Mouse (Mus musculus) midbrain, embryonic 12.5 days (tissue): ENCODE results near the gene Retreg3. TPM values are rescaled to one million over a fixed set of nuclear protein-coding genes. Genes with fewer than 3 reads are reported as not detected.

Experiments
- ATAC-seq: fragments of 200-750 bp; cut with Nextera tagmentation; 2 replicates; pipeline ENCODE4 v1.8.0; 2017; ENCODE audit warnings: low read depth, moderate TSS enrichment, moderate library complexity; ENCODE audit not compliant: low FRiP score
- H3K27ac ChIP-seq: fragments of 300-500 bp; sonication (generic); replicated peaks from 2 replicates; pipeline ENCODE4 v1.5.1; 2016; ENCODE audit warnings: mild to moderate bottlenecking
- H3K27me3 ChIP-seq: fragments of 300-500 bp; sonication (generic); 2 replicates; pipeline ENCODE4 v1.6.1; 2016; ENCODE audit warnings: mild to moderate bottlenecking
- H3K36me3 ChIP-seq: fragments of 300-500 bp; sonication (generic); 2 replicates; pipeline ENCODE4 v1.6.1; 2016
- H3K4me1 ChIP-seq: fragments of 300-500 bp; sonication (generic); 2 replicates; pipeline ENCODE4 v1.6.1; 2016
- H3K4me2 ChIP-seq: fragments of 300-500 bp; sonication (generic); replicated peaks from 2 replicates; pipeline ENCODE4 v1.6.1; 2016; ENCODE audit warnings: mild to moderate bottlenecking, moderate library complexity
- H3K4me3 ChIP-seq: fragments of 300-500 bp; sonication (generic); 2 replicates; pipeline ENCODE4 v1.5.1; 2016; ENCODE audit warnings: mild to moderate bottlenecking
- H3K9ac ChIP-seq: fragments of 300-500 bp; sonication (generic); replicated peaks from 2 replicates; pipeline ENCODE4 v1.6.1; 2016; ENCODE audit warnings: mild to moderate bottlenecking, moderate library complexity
- H3K9me3 ChIP-seq: fragments of 300-500 bp; sonication (generic); 2 replicates; pipeline ENCODE4 v1.6.1; 2016; ENCODE audit warnings: mild to moderate bottlenecking
- WGBS: fragments of 180-500 bp; shearing (Covaris S2); methylation state at CpG from one replicate; pipeline ENCODE4 v1.1.7; 2016; 5-methylcytosine and 5-hydroxymethylcytosine counted together
- microRNA-seq: library from miRNA; unstranded; fragments of <30 nt; microRNA quantifications from one replicate; pipeline ENCODE4, GENCODE M21; 2017
- polyA plus RNA-seq: library from polyadenylated mRNA; unstranded; fragments of >200 nt; fragmentation: Nextera tagmentation; extraction: Ambion mirVana; gene quantifications from 2 replicates; pipeline ENCODE4 v1.2.1, GENCODE M21; 2016

The Retreg3 gene
- polyA plus RNA-seq, 1 experiment from 2014 or later = 23.1 TPM

DNA sequence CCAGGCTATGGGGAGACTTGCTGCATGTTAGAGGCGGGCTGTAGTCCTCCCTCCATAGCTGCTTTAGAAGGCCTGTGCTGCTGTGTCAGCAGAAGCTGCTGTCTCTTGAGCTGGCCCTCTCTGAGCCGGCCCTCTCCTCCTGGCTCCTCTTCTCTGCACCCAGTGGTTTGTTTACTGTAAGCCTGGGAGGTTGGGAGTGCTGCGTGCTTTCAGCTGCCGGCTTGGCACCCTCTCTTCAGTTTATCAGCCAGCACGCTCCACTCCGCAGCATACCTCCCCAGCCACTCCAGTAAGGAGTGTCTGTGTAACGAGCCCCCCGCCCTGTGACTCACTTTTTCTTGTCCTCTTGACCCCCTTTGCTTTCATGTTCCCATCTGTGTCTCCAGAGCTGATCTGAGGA is 62.8 kb downstream of the Retreg3 start:
- WGBS = 64% methylated on average over 8 of the region's 8 CpGs
- Histone ChIP-seq H3K27ac (no peak overlapping the region), H3K9me3 (no peaks in the 10 kb centered on the region), H3K27me3 (no peaks in the 10 kb centered on the region), H3K36me3 (peaks cover 81% of the 10 kb centered on the region), H3K4me1 (no peaks in the 10 kb centered on the region), H3K9ac (no peak overlapping the region), H3K4me2 (no peak overlapping the region), H3K4me3 (no peak overlapping the region)
- ATAC-seq = no peak

DNA sequence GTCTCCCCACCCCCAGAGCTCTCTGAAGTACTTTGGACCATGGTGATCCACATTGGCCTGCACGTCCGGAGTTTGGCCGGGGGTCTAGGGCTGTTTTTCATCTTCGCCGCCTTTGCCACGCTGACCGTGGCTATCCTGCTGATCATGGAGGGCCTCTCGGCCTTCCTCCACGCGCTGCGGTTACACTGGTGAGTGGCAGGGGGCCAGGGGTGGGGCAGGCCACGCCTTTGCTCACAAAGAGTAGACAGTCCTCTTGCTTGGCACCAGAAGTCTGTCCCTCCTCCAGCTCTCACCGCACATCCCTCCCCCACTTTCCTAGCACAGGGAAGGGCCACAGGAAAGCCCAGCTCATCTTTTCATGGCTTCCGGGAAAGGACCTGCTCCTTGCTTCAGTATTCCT is 64.3 kb downstream of the Retreg3 start:
- peaks cover 81% of the 10 kb centered on the region for H3K36me3 ChIP-seq
- no peak overlapping the region for H3K4me3 ChIP-seq
- WGBS = 85% methylated on average over 14 of the region's 14 CpGs
- ATAC-seq = no peak
- no peak overlapping the region for H3K9ac ChIP-seq
- H3K9me3 ChIP-seq = no peaks in the 10 kb centered on the region
- no peak overlapping the region for H3K4me2 ChIP-seq
- H3K4me1 ChIP-seq = no peaks in the 10 kb centered on the region
- no peak overlapping the region for H3K27ac ChIP-seq
- no peaks in the 10 kb centered on the region for H3K27me3 ChIP-seq

DNA sequence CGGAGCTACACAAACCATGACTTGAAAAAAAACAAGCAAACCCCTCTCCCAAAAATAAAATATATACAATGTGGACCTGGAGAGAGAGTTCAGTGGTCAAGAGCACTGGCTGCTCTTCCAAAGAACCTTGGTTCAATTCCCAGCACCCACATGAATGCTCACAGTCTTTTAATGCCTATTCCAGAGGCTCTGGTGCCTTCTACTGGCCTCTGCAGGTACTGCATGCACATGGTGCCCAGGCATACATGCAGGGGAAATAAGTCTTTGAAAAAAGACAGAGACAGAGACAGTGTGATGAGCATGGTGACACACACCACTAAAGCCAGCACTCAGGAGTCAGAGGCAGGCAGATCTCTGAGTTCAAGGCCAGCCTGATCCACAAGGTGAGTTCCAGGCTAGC is 65.7 kb downstream of the Retreg3 start:
- H3K27ac ChIP-seq = no peak overlapping the region
- H3K27me3 ChIP-seq = no peaks in the 10 kb centered on the region
- H3K9ac ChIP-seq = no peak overlapping the region
- 95% methylated on average over 1 of the region's 1 CpGs for whole genome bisulfite sequencing
- H3K36me3 ChIP-seq = peaks cover 81% of the 10 kb centered on the region
- H3K4me1 ChIP-seq = no peaks in the 10 kb centered on the region
- no peak overlapping the region for H3K4me3 ChIP-seq
- no peaks in the 10 kb centered on the region for H3K9me3 ChIP-seq
- H3K4me2 ChIP-seq = no peak overlapping the region
- ATAC-seq = no peak

DNA sequence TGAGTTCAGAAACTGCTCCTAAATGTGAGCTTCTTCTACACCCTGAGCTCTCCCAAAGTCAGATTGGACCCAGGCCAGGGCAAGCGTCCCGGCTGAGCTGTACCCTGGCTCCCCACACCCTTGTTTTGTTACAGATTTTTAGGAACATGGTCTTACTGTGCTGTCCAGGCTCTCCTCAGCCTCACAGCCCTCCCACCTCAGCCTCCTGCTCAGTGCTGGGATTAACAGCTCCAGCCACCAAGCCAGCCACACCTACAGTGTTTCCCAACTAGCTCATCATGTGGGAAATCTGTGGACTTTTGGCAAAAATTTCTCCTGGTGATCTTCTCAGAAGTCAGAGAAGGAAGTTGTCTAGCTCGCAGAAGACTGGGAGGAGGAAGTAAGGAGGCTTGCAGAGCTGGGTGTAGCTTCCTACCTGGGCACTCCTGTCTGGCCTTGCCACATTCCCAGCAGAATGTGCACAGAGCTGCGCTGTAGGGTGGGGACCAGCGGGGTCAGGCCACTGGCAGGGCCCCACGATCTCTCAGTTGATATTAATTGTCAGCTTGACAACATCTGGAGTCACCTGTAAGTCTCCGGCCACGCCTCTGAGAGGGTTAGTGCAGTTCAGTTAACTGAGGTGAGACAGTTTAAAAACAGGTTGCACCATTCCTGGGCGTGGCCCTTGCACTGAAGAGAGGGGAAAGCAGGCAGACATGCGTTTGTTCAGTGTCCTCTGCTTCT is 66.8 kb downstream of the Retreg3 start:
- Histone ChIP-seq H3K27me3 (no peaks in the 10 kb centered on the region), H3K9ac (no peak overlapping the region), H3K36me3 (peaks cover 84% of the 10 kb centered on the region), H3K27ac (no peak overlapping the region), H3K4me3 (no peak overlapping the region), H3K9me3 (no peaks in the 10 kb centered on the region), H3K4me1 (no peaks in the 10 kb centered on the region), H3K4me2 (no peak overlapping the region)
- ATAC-seq = no peak
- WGBS = 93% methylated on average over 10 of the region's 10 CpGs

DNA sequence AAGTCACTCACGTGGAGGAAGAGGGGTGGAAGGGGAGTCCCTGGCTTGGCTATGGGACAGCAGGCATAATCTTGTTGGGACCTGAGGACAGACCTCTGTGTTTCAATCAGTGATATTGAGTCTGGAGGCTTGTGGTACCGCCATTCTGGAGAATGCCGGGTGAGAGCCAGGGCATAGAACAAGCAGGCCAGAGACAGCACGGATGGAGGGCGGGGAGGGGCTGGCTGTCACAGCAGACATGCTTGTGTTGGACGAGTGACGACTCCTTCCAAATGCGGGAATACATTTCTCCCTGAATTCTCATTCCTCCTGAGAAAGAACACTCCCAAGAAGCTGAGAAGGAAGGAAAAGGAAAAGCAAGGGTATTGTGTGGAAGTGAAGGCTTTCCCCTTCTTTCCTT is 68.1 kb downstream of the Retreg3 start:
- H3K4me2 ChIP-seq = no peak overlapping the region
- no peak overlapping the region for H3K27ac ChIP-seq
- no peaks in the 10 kb centered on the region for H3K27me3 ChIP-seq
- H3K9me3 ChIP-seq = no peaks in the 10 kb centered on the region
- no peak overlapping the region for H3K9ac ChIP-seq
- H3K4me1 ChIP-seq = no peaks in the 10 kb centered on the region
- WGBS = 88% methylated on average over 8 of the region's 8 CpGs
- no peak for ATAC-seq
- peaks cover 89% of the 10 kb centered on the region for H3K36me3 ChIP-seq
- H3K4me3 ChIP-seq = no peak overlapping the region

DNA sequence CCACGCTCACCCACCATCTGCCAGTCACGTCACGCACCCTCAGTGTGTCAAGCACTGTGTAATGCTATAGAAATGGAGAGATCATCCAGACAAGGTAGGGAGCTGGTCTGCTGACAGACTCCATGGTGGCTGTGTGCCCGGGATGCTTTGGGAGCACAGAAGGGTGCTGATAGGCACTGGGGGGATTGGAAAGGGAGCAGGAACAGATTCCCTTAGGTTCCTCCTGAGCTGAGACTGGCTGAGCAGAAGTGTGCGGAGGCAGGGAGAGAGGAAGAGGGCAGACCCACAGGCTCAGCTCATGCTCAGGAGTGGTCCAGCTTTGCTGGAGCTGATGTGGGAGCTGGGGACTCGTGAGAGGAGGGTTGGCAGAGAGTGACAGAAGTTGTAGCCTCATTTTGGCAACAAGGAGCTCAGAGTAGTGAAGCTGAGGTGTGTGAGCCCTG is 68.6 kb downstream of the Retreg3 start:
- H3K27me3 ChIP-seq = no peaks in the 10 kb centered on the region
- no peak overlapping the region for H3K4me3 ChIP-seq
- H3K9ac ChIP-seq = no peak overlapping the region
- peaks cover 91% of the 10 kb centered on the region for H3K36me3 ChIP-seq
- no peak for ATAC-seq
- H3K27ac ChIP-seq = no peak overlapping the region
- H3K9me3 ChIP-seq = no peaks in the 10 kb centered on the region
- no peaks in the 10 kb centered on the region for H3K4me1 ChIP-seq
- 85% methylated on average over 6 of the region's 6 CpGs for WGBS
- no peak overlapping the region for H3K4me2 ChIP-seq

DNA sequence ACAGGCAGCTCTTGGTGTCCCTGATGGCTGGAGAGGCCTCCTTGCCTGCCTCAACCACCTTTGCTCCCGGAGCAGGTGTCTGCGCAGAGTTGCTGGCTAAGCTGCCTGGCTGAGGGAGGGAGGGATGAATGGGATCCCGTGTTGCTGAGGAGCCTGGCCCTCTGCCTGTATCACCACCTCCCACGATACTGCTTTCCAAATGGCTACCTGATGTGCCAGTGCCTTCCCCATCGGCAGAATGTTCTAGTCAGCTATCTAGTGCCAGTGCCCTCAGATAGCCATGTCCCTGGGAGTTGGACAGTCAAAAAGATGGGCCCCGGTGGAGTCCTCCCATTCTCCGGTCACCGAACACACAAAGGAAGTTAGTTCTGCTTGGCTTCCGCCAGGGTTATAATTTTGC is 69.3 kb downstream of the Retreg3 start:
- no peak overlapping the region for H3K9ac ChIP-seq
- H3K36me3 ChIP-seq = peaks cover 94% of the 10 kb centered on the region
- no peaks in the 10 kb centered on the region for H3K27me3 ChIP-seq
- H3K4me1 ChIP-seq = no peaks in the 10 kb centered on the region
- no peak overlapping the region for H3K27ac ChIP-seq
- WGBS = 87% methylated on average over 9 of the region's 9 CpGs
- no peak for ATAC-seq
- H3K4me2 ChIP-seq = no peak overlapping the region
- no peak overlapping the region for H3K4me3 ChIP-seq
- no peaks in the 10 kb centered on the region for H3K9me3 ChIP-seq

DNA sequence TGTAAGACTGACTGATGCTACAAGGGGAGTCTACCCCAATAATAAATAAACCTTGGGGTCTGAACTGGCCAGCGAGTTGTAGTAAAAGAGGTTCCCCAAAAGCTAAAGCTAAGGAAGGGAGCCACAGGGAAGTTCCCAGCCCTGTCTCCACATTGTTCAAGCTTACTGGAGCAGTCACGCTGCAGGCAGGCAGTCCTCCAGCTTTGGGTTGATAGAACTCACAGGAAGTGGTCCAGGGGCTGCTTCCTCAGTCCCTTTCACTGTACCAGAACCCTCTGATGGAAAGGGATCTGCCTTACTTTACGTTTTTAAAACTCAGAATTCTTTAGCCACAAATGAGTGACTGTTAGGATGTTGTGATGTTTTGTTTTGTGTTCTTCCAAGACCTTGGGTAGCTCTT is 72.2 kb downstream of the Retreg3 start:
- Histone ChIP-seq H3K36me3 (peaks cover 97% of the 10 kb centered on the region), H3K27me3 (no peaks in the 10 kb centered on the region), H3K27ac (no peak overlapping the region), H3K4me2 (no peak overlapping the region), H3K9ac (no peak overlapping the region), H3K9me3 (no peaks in the 10 kb centered on the region), H3K4me3 (no peak overlapping the region), H3K4me1 (no peaks in the 10 kb centered on the region)
- no peak for ATAC-seq
- WGBS = 83% methylated on average over 3 of the region's 3 CpGs

DNA sequence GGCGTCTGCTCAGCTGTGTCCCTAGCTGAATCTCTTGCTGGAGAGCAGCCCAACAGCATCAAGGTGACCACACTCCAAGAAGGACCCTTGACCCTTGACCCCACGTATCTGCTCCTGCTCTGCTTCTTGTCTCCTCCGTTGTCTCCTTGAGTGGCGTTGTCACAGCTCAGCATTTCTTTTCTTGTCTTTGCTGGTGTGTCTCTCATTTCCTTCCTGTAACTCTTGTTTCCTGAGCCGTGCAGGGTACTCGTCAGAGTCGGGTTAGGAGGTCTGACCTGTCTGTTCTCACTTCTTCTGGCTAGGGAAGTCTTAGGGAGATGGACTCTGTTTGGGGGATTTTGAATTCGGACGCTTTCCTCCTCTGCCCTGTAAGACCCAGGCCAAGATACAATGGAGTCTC is 73.3 kb downstream of the Retreg3 start:
- WGBS = 65% methylated on average over 9 of the region's 9 CpGs
- Histone ChIP-seq H3K36me3 (peaks cover 95% of the 10 kb centered on the region), H3K9me3 (no peaks in the 10 kb centered on the region), H3K4me1 (no peaks in the 10 kb centered on the region), H3K27me3 (no peaks in the 10 kb centered on the region), H3K4me2 (no peak overlapping the region), H3K4me3 (no peak overlapping the region), H3K27ac (no peak overlapping the region), H3K9ac (no peak overlapping the region)
- ATAC-seq = no peak

Small RNA genes within 50 kb of the gene (microRNA-seq; reads per million reads assigned to microRNA genes)
- not detected for gene Gm27626

Other genes with a start within 250 kb of the Retreg3 start
- 31.7 and 35.0 TPM in 2 replicates for gene Stat3, start 180.4 kb downstream of the Retreg3 start, polyA plus RNA-seq
- 41.8 and 51.0 TPM in 2 replicates for gene Cavin1, start 149.0 kb downstream of the Retreg3 start, polyA plus RNA-seq
- 65.6 and 67.5 TPM in 2 replicates for gene Atp6v0a1, start 110.4 kb downstream of the Retreg3 start, polyA plus RNA-seq
- gene Naglu, start 49.9 kb downstream of the Retreg3 start, polyA plus RNA-seq = 10.9 and 11.1 TPM in 2 replicates
- 0.22 and 0.31 TPM in 2 replicates for gene Hsd17b1, start 41.5 kb downstream of the Retreg3 start, polyA plus RNA-seq
- gene Coasy, start 37.3 kb downstream of the Retreg3 start, polyA plus RNA-seq = 51.7 and 53.9 TPM in 2 replicates
- 49.2 and 60.5 TPM in 2 replicates for gene Mlx, start 32.6 kb downstream of the Retreg3 start, polyA plus RNA-seq
- 41.7 and 42.4 TPM in 2 replicates for gene Psmc3ip, start 24.5 kb downstream of the Retreg3 start, polyA plus RNA-seq
- gene Tubg1, start within 50 bp of the Retreg3 start, polyA plus RNA-seq = 96.3 and 97.4 TPM in 2 replicates
- gene Tubg2, start 36.0 kb upstream of the Retreg3 start, polyA plus RNA-seq = 9.0 and 10.3 TPM in 2 replicates
- 0.74 and 0.94 TPM in 2 replicates for gene Cntnap1, start 50.6 kb upstream of the Retreg3 start, polyA plus RNA-seq
- 12.3 and 12.6 TPM in 2 replicates for gene Plekhh3, start 51.5 kb upstream of the Retreg3 start, polyA plus RNA-seq
- gene Ccr10, start 55.5 kb upstream of the Retreg3 start, polyA plus RNA-seq = 0.10 and 0.17 TPM in 2 replicates
- gene Ezh1, start 106.6 kb upstream of the Retreg3 start, polyA plus RNA-seq = 12.6 and 14.4 TPM in 2 replicates
- gene Ramp2, start 126.1 kb upstream of the Retreg3 start, polyA plus RNA-seq = 70.3 and 76.3 TPM in 2 replicates
- 101 and 102 TPM in 2 replicates for gene Vps25, start 133.8 kb upstream of the Retreg3 start, polyA plus RNA-seq
- gene Wnk4, start 140.7 kb upstream of the Retreg3 start, polyA plus RNA-seq = 7.8 and 10.2 TPM in 2 replicates
- gene Cntd1, start 159.1 kb upstream of the Retreg3 start, polyA plus RNA-seq = 1.3 and 1.6 TPM in 2 replicates
- 196 and 198 TPM in 2 replicates for gene Coa3, start 159.2 kb upstream of the Retreg3 start, polyA plus RNA-seq
- 162 and 173 TPM in 2 replicates for gene Becn1, start 182.4 kb upstream of the Retreg3 start, polyA plus RNA-seq
- 163 and 180 TPM in 2 replicates for gene Psme3, start 196.3 kb upstream of the Retreg3 start, polyA plus RNA-seq
- 2.1 and 3.1 TPM in 2 replicates for gene Aoc2, start 205.2 kb upstream of the Retreg3 start, polyA plus RNA-seq
- not detected in 2 replicates for gene Aoc3, start 210.7 kb upstream of the Retreg3 start, polyA plus RNA-seq
- not detected in 2 replicates for gene G6pc, start 247.7 kb upstream of the Retreg3 start, polyA plus RNA-seq